Comparison of ENCODE assay signal across 8 mouse cellular contexts in genomic region chr1:167929729-167930341, GRCm38 (mm10).
A peak's percentile ranks its signal among the peaks of the same experiment; 100 is the strongest.
DNase-seq lines count a peak whose midpoint lies in the region; ATAC-seq and TF ChIP-seq lines count a peak whose summit lies in the region.

No protein-coding gene starts in this region.

- WGBS in forebrain, embryonic 15.5 days, result 6% methylated on average over 28 of the region's 28 CpGs
- 2% methylated on average over 28 of the region's 28 CpGs for WGBS in intestine, postnatal 0 days
- WGBS in lung, embryonic 16.5 days, result under 1% methylated on average over 28 of the region's 28 CpGs
- 3% methylated on average over 28 of the region's 28 CpGs for WGBS in stomach, embryonic 15.5 days

- H3K4me1 ChIP-seq in E14TG2a.4 (replicated peaks; ENCODE audit: low read depth, low read length), result peaks cover 18% of the 10 kb centered on the region
- peaks cover 12% of the 10 kb centered on the region for H3K4me1 ChIP-seq in forebrain, embryonic 15.5 days
- H3K4me1 ChIP-seq in intestine, postnatal 0 days (replicated peaks; ENCODE audit: control insufficient read depth, insufficient read depth, low read length), result no peaks in the 10 kb centered on the region
- no peaks in the 10 kb centered on the region; the same call in 1 of the 2 replicates for H3K4me1 ChIP-seq in lung, embryonic 16.5 days (replicated peaks; ENCODE audit: control insufficient read depth, insufficient read depth, low read length)
- peaks cover 3% of the 10 kb centered on the region; the same call in 1 of the 2 replicates for H3K4me1 ChIP-seq in stomach, embryonic 15.5 days

- no peak overlapping the region for H3K27ac ChIP-seq in forebrain, embryonic 15.5 days (replicated peaks)
- no peak overlapping the region for H3K27ac ChIP-seq in intestine, postnatal 0 days (ENCODE audit: low read depth, low read length)
- no peak overlapping the region for H3K27ac ChIP-seq in lung, embryonic 16.5 days (ENCODE audit: low read length)
- no peak overlapping the region for H3K27ac ChIP-seq in stomach, embryonic 15.5 days

- H3K4me2 ChIP-seq in forebrain, embryonic 15.5 days (replicated peaks), result peak overlapping the region; percentile 45
- H3K4me2 ChIP-seq in intestine, postnatal 0 days (replicated peaks; ENCODE audit: low read depth), result peak overlapping the region; percentile 68
- H3K4me2 ChIP-seq in lung, embryonic 16.5 days (ENCODE audit: low read depth, low read length), result peak overlapping the region; percentile 85
- H3K4me2 ChIP-seq in stomach, embryonic 15.5 days, result peak overlapping the region; percentile 92

- H3K27me3 ChIP-seq in E14TG2a.4 (ENCODE audit: insufficient read depth, low read length), result peaks cover 47% of the 10 kb centered on the region
- H3K27me3 ChIP-seq in forebrain, embryonic 15.5 days, result no peaks in the 10 kb centered on the region
- no peaks in the 10 kb centered on the region for H3K27me3 ChIP-seq in intestine, postnatal 0 days (replicated peaks; ENCODE audit: control insufficient read depth, insufficient read depth, low read length)
- peaks cover 5% of the 10 kb centered on the region; the same call in 1 of the 2 replicates for H3K27me3 ChIP-seq in lung, embryonic 16.5 days (ENCODE audit: control insufficient read depth, insufficient read depth, low read depth, low read length)
- peaks cover 10% of the 10 kb centered on the region; the same call in 1 of the 2 replicates for H3K27me3 ChIP-seq in stomach, embryonic 15.5 days (replicated peaks)

- no peaks in the 10 kb centered on the region for H3K36me3 ChIP-seq in E14TG2a.4 (ENCODE audit: insufficient read depth, low read length)
- H3K36me3 ChIP-seq in forebrain, embryonic 15.5 days, result no peaks in the 10 kb centered on the region
- no peaks in the 10 kb centered on the region for H3K36me3 ChIP-seq in intestine, postnatal 0 days (ENCODE audit: control insufficient read depth, insufficient read depth)
- no peaks in the 10 kb centered on the region for H3K36me3 ChIP-seq in lung, embryonic 16.5 days (ENCODE audit: control insufficient read depth, insufficient read depth, low read length)
- H3K36me3 ChIP-seq in stomach, embryonic 15.5 days, result no peaks in the 10 kb centered on the region

- peak; percentile 68 for ATAC-seq in forebrain, embryonic 15.5 days (replicated peaks)
- peak; percentile 60; the same call in 1 of the 2 replicates for ATAC-seq in intestine, postnatal 0 days
- ATAC-seq in lung, embryonic 16.5 days (ENCODE audit: low read depth), result peak; percentile 77
- peak; percentile 61; the same call in 1 of the 2 replicates for ATAC-seq in stomach, embryonic 15.5 days (ENCODE audit: insufficient read depth, low FRiP score, low read depth)

- H3K9ac ChIP-seq in forebrain, embryonic 15.5 days (replicated peaks), result no peak overlapping the region
- peak overlapping the region; percentile 34; the same call in 1 of the 2 replicates for H3K9ac ChIP-seq in intestine, postnatal 0 days (ENCODE audit: low read depth, low read length)
- peak overlapping the region; percentile 53 for H3K9ac ChIP-seq in lung, embryonic 16.5 days (ENCODE audit: low read length)
- no peak overlapping the region for H3K9ac ChIP-seq in stomach, embryonic 15.5 days

- H3K4me3 ChIP-seq in E14TG2a.4 (replicated peaks; ENCODE audit: low read length), result peak overlapping the region; percentile 58
- H3K4me3 ChIP-seq in forebrain, embryonic 15.5 days, result peak overlapping the region; percentile 21
- H3K4me3 ChIP-seq in intestine, postnatal 0 days (ENCODE audit: low read depth, low read length), result peak overlapping the region; percentile 31
- H3K4me3 ChIP-seq in lung, embryonic 16.5 days (ENCODE audit: low read length), result peak overlapping the region; percentile 49
- peak overlapping the region; percentile 42 for H3K4me3 ChIP-seq in stomach, embryonic 15.5 days (replicated peaks)

- peak; percentile 72 for DNase-seq in R1 (ENCODE audit: low read depth, low spot score)
- DNase-seq in layer of hippocampus, adult 9-10 months (ENCODE audit: low spot score), result no peak
- DNase-seq in urinary bladder, adult 2 months (ENCODE audit: low spot score), result no peak

- H3K9me3 ChIP-seq in E14TG2a.4 (ENCODE audit: low read length), result peaks cover 11% of the 10 kb centered on the region
- no peaks in the 10 kb centered on the region for H3K9me3 ChIP-seq in forebrain, embryonic 15.5 days
- H3K9me3 ChIP-seq in intestine, postnatal 0 days (ENCODE audit: control insufficient read depth), result no peaks in the 10 kb centered on the region
- no peaks in the 10 kb centered on the region for H3K9me3 ChIP-seq in lung, embryonic 16.5 days (ENCODE audit: control insufficient read depth, low read length)
- no peaks in the 10 kb centered on the region for H3K9me3 ChIP-seq in stomach, embryonic 15.5 days

- TF ChIP-seq CTCF in E14TG2a.4 (conservative IDR thresholded peaks at IDR 0.05; ENCODE audit: low read length), result 0 out of 2 replicates have a peak, but pooled peaks have one; percentile 4
- TF ChIP-seq CTCF in intestine, postnatal 0 days (IDR thresholded peaks at IDR 0.05; ENCODE audit: low read depth), result peak; percentile 70

Comparison
In these comparisons a context has a peak if more than half of its experiments do, and no peak if none do; other contexts are left out.
1. H3K9ac ChIP-seq: peak in intestine, postnatal 0 days (single experiment) and lung, embryonic 16.5 days (single experiment); none in forebrain, embryonic 15.5 days (single experiment) and stomach, embryonic 15.5 days (single experiment).
2. Peak in every context shown above with its lines, with median percentiles within 50 percentile points of each other: H3K4me3 ChIP-seq, ATAC-seq and H3K4me2 ChIP-seq.